Mouse (Mus musculus): ENCODE measurements at regions not wholly inside any gene's neighbourhood (a gene's known extent, or its start where the extent isn't known, plus 50 kb on each side); places are given as distances from the start of the nearest gene placed in this dataset.
A peak's percentile ranks its signal among the peaks of the same experiment; 100 is the strongest.

DNA sequence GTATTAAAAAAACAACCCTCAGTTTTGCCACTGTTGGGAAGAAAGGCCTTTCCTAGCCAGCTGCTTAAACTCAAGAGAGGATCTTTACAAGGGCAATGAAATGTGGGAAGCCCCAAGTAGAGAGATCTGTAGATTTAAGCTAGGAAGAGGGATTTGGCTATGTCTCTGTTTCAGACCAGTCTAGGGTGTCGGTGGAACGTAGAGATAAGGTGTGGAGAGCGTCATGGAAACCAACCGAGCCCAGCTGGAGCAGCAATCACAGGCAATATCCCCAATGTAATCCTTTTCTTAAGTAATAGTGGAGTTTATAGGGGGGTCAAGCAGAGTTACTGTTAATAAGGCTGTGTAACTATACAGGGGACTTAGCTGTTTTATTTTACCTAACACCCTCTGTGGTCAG is 204.6 kb upstream of the Mme start:
- no peak for DNase-seq
- intact Hi-C loops (cut with DNase I; ENCODE audit: low total_unique reads), result no loop called here

DNA sequence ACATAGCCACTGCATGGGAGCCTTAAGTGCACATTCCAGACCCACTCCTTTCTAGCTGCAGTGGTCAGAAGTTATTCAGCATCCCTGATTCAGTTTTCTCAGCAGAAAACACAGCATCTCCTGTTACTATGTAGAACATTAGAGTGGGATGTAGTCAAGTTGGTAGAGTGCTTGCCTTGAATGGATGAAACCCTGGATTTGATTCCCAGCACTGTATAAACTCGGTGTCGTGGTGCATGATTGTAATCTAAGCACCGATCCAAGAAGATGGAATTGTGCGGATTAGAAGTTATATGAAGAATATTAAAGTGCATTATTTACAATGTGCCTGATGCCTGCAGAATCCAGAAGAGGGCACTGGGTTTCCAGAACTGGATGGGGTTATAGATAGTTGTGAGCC is 170.6 kb upstream of the Mme start:
- DNase-seq, result no peak
- intact Hi-C loops (cut with DNase I; ENCODE audit: low total_unique reads), result no loop called here

DNA sequence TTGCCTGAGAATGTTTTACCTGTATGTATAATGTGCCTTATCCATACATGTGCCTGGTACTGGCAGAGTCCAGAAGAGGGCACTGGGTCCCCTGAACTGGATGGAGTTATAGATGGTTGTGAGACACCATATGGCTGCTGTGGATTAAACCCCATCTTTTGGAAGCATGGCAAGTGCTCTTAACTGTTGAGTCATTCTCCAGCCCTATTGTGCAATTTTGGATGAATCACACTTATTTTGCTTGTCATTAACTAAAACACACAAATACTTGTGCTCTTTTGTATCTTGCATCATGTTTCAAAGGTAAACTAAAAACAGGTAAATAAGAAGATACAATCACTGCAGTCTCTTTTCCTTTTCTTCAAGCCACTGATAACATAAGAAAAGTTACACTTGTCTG is 168.3 kb upstream of the Mme start:
- intact Hi-C loops (cut with DNase I; ENCODE audit: low total_unique reads), result no loop called here
- no peak for DNase-seq

DNA sequence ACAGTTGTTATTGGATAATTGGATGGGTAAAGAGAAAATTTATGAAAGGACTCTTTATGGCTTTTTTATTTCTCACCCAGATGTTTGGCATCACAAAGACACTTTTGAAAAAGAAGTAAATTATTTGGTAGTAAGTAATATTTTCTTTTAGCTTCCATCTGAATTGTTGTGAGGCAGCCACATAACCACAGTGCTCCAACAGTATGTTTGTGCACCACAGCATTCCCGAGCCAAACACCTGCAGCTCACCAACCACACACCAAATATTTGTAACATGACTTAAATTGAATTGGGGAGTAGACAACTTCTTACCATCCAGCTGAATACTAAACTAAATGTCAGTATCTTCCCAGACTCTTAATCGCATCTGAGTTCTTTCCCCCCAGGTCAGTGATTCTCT is 163.2 kb upstream of the Mme start:
- intact Hi-C loops (cut with DNase I; ENCODE audit: low total_unique reads), result no loop called here
- DNase-seq, result no peak

DNA sequence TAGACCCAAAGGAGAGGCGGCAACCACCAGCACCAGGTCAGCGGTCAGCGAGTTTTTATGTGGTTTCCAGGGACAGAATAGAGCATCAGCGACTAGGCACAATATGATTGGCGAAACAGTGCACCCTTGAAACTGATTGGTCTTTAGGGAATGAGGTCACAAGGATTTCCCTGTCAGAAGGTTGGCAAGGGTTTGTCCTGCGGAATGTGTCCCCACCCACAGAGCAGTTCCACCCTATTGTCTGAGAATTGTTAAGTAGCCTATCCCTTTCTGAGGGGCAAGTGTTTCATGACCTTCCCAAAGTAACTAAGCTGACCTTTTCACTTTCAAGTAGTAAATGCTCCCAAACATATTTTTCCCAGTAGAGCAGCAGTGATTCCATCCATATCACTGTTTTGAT is 159.2 kb upstream of the Mme start:
- DNase-seq, result no peak
- intact Hi-C loops (cut with DNase I; ENCODE audit: low total_unique reads), result no loop called here

DNA sequence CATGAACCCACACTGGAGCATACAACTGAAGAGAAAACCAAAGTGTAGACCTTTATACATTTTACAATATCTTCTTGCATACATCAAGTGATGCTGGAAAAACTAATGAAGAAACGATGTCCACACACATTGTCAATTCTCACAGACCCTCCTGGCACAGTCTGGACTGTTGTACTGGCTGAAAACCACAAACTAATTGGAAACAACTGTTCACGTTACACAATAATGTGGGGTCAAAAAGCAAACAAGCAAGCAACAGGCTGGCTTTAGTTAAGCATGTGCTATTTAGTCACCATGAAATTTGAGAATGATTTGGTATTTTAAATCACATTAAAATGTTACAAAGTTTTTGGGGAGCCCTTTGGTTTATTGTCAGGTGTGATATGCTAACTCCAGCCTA is 155.9 kb upstream of the Mme start:
- no peak for DNase-seq
- intact Hi-C loops (cut with DNase I; ENCODE audit: low total_unique reads), result no loop called here

DNA sequence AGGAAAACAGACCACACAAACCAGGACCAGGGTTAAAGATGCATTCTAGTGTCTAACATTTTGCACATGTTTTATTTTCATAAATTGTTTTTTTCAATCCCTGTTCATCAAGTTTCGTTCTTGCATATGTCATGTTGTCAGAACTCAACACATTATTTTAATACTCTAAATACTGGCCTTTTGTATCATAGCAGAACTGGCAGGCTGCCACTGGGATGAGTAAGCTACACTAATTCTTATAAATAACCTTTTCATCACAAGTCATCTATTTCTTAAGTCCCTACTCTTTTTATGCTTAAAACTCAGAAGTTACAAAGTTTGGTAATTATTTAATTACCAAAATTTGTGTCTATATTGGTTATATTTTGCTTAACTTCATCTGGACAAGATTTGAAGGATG is 148.4 kb upstream of the Mme start:
- intact Hi-C loops (cut with DNase I; ENCODE audit: low total_unique reads), result no loop called here
- DNase-seq, result peak; percentile 20

DNA sequence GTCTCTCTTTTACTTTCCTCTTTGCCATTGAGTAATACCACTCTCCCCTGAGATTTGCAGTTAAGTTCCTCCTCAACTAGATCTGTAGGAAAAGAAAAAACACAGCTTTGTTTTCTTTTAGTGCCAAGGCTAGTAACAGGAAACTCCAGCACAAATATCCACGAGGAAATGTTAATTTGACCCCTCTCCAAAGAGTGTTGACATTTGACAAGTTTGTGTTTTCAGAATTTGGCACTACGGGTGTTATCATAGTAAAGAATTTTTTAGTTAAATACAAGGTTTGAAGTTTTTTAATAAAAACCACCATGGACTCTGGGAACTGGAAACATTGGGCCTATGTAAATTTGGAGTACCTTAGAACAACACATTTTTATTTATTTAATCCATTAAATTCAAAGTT is 126.1 kb upstream of the Mme start:
- intact Hi-C loops (cut with DNase I; ENCODE audit: low total_unique reads), result no loop called here
- no peak for DNase-seq

DNA sequence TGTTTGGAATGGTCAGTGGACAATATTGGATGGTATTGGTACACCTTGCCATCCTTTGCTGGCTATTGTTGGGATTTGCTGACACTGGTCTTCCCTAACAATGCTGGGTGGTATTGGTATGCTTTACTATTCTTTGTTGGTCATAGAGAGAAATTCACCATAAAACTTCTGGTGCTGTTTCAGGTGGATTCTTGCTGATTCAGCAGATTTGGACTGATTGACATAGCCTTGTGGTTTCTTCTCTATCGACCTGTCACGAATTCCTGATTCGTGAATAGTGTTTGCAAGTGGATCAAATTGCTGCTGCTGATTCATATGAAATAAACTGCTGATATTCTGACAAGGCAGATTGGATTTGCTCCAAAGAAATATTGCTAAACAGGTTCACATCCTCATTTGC is 109.5 kb upstream of the Mme start:
- no peak for DNase-seq
- intact Hi-C loops (cut with DNase I; ENCODE audit: low total_unique reads), result no loop called here

DNA sequence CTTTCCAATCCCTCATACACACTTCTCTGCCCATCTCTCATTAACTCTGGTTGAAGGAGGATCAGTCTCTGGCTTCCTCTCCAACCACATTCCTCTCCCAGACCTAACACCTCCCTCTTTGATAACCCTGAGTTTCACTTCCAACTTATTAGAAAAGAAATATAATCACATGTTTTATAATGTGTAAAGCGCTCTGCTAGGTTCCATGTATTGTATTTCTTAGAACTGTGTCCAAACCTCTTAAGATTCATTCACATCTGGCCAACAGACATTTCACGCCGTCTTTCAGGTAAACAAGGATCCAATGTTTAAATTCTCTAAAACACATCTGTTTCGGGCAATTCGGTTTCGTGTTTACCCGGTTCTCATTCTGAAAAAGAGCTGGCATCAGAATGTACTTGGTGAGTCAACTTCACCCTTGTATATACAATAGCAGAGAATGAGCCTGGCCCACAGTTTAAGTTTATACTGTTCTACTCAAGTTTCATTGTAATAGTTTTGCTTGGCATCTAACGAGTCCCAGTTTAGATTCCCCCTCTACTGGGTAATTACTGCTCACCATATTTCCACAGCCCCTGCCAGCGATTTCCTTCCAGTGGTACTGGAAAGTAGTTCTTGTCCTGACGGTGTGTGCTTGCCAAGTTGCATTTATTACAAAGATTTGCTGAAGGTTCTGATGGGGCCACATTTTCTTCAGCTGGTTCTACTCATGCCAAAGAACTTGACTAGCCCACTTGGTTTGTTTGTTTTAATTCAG is 103.8 kb upstream of the Mme start:
- peak; percentile 10 for DNase-seq
- intact Hi-C loops (cut with DNase I; ENCODE audit: low total_unique reads), result no loop called here

DNA sequence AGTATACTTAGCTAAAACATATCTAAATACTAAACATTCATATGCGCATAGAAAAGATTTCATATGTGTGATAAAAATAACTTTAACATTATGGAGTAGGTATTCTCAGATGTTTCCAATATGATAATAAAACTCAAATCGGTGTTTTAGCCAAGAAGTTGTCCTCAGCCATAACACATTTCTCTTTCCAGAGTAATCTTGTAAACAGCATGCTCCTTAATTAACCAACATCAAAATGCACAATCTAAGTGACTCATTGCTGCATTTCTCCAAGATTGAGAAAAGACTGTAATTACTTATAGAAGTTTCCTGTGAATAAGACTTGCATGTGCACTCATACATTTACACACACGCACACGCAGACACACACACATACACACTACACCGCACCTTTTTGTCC is 95.1 kb upstream of the Mme start:
- intact Hi-C loops (cut with DNase I; ENCODE audit: low total_unique reads), result no loop called here
- no peak for DNase-seq

DNA sequence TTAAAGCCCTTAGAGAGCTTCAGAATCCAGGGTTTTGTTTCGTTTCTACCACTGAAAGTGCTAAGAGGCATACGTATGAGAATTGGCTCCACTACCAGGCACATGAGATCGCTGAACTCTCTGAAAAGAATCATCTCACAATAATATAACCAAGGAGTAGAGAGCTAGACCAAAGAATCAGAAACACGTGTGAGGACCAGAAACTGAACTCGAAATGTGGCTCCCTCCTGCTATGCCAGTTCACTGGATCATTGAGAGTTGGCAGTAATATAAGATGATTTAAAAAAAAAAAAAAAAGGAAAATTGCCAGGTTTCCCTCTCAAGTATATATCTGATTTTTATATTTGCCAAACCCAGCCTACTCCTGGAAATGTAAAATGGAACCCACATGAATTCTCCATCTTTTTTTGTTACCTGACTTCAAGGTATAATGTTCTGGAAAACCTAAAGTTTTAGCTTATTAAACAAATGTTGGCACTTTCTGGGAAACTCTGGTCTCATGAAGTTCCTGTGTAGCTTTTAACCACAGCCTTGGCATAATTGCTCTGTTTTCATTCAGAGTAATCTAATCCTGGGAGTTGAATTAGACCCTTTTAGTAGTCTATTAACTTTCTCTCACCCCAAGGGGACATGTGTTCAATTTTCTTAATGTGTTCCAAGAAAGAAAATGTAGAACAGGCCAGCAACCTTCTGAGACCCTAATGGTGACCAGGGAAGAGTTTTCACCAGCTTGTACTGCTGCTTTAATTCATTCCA is 58.7 kb upstream of the Mme start:
- intact Hi-C loops (cut with DNase I; ENCODE audit: low total_unique reads), result no loop called here
- DNase-seq, result no peak

DNA sequence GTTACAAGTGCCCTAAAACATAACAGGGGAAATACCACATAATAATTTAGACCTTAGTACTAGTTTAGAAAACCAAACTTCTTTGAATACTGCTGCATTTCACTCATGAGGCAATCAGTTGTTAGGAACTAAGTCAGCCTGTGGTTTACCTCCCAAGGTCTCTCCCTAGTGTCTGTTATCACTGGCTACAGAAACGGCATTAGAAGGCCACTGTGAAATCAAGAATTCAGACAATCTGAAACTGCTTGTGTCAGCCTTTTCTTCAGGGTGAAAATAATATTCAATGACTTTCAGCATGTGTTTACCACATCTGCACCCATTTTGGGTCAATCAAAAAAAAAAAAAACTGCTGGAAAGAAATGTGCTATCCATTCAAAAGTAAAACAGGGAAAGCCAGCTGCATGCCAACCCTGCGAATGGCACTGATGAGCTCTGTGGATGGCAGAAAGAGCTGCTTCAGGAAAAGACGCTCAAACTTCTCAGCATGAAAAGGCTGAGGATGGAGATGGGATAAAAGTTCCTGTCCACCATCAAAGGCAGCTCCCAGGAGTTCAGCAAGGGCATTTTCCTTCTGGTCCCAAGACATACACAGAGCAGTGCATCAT is 53.4 kb upstream of the Mme start:
- intact Hi-C loops (cut with DNase I; ENCODE audit: low total_unique reads), result no loop called here
- no peak for DNase-seq
